Mouse (Mus musculus) retina, postnatal 7 days (tissue): Measurements from ENCODE around the gene Atp13a2.
A peak's percentile ranks its signal among the peaks of the same experiment; 100 is the strongest.

ENCODE experiments used
- DNase-seq: peaks from one replicate; pipeline ENCODE4 v3.0.0-alpha.2; 2012; ENCODE audit warnings: low read depth, low spot score

Atp13a2 gene

GRCm38 (mm10) chr4:140996812-140997211, 10.1 kb downstream of the Atp13a2 start:
- no peak for DNase-seq

- DNase-seq = no peak
Measured at GRCm38 (mm10) chr4:141005983-141006382, 19.3 kb downstream of the Atp13a2 start.

GRCm38 (mm10) chr4:141008028-141008427, 21.4 kb downstream of the Atp13a2 start:
- DNase-seq = no peak

DNA sequence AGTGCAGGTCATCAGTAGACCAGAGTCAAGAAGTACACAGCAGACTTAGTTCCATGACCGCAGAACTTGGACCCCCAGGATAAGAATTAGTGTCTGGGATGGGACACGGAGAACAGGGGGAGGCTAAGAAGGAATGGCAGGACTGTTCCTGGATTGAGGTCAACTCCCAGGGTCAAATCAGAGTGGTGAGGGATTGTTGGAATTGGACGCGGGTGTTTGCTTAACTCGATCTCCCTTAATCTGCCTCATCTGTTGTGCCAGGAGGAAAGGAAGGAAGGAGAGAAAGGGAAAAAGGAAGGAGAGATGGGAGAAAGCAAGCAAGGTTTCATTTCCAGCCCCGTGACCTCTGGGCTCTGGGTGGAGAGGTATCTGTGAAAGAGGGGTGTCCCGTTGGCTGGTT, 23.4 kb downstream of the Atp13a2 start, which contains the start of gene Mfap2:
Mfap2 (plus strand) TSS at position 301 of the 400 bp plus-strand sequence.
- no peak for DNase-seq

DNA sequence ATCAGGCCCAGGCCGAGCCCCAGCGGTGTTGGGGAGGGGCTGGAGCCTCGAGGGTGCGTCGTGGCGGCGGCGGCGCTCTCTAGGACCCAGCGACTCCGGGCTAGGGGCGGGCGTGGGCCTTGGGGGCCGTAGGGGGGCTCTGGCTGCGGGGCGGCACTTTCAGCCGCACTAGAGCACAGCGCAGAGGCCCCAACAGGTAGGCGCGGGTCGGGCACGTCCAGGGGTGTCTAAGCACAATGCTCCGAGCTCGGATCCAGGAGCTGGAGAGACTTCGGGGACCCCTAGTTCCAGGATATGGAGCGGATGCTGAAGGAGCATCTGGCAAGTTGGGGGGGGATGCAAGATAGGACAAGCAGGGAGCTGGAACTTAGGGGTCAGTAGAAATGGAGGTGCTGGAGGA, 23.9 kb downstream of the Atp13a2 start:
- no peak for DNase-seq

- no peak for DNase-seq
Measured at GRCm38 (mm10) chr4:141010941-141011429, 24.3 kb downstream of the Atp13a2 start.

DNA sequence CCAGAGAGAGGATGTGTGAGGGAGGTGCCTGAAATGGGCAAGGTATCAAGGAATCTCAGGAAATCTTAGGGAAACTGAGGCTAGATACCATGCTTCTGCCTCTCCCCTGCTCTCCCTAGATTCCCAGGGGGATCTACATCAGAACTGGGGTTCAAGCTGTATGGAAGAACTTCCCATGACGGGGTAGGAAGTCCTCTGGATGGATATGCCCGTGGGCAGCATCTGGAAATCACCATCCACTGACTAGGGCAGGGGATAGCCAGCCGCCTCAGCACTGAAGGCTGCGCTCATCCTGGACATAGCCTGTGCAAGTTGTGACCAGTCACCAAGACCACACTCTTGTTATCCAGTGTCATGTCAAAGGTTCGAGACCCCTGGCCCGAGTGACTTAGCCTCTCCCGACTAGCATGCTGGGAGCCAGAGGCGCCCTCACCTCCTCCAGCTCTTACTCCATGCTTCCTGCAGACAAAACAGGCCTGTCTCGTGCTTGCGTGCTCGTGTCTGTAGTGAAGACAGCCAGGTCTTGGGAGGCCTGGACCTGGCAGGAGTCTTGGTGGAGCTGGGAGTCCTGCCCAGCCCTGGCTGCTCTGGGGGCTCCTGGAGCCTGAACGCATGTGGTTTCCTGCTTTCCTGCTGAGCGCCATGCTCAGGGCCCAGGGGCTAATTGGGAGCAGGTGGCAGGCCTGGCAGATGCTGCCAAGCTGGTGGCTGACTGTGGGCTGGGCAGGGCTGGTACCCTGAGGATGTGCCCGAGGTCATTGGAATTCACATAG, 25.1 kb downstream of the Atp13a2 start:
- no peak for DNase-seq

GRCm38 (mm10) chr4:141012558-141012957, 25.9 kb downstream of the Atp13a2 start:
- no peak for DNase-seq

DNA sequence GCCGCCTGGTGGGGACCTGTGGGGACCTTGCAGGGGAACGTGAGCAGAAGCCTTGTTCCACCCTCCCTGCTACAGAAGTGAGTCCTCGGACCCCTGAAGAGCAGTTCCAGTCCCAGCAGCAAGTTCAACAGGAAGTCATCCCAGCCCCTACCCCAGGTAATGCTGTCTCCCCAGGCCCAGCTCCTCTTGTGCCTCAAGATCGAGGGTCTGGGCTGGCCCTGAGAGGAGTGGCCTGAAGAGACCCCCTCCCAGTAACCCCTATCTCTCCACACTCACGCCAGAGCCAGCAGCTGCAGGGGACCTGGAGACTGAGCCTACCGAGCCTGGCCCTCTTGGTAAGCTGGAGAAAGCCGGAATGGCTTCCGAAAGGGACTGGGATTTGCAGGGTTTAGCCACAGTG, 27.4 kb downstream of the Atp13a2 start:
- no peak for DNase-seq

DNA sequence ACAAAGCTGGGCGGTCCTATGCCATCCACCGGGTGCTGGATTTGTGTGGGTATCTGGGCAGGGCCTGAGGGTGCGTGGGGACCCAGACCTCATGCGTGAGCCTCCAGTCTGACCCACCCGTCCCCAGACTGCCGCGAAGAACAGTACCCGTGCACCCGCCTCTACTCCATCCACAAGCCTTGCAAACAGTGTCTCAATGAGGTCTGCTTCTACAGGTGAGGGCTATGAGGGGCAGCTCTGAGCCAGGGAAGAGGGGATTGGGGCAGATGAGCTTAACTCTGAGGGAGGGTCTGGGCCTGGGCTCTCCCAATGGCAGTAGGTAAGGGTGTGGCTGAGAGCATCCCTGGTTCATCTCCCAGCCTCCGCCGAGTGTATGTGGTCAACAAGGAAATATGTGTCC, 28.2 kb downstream of the Atp13a2 start:
- DNase-seq = no peak

DNA sequence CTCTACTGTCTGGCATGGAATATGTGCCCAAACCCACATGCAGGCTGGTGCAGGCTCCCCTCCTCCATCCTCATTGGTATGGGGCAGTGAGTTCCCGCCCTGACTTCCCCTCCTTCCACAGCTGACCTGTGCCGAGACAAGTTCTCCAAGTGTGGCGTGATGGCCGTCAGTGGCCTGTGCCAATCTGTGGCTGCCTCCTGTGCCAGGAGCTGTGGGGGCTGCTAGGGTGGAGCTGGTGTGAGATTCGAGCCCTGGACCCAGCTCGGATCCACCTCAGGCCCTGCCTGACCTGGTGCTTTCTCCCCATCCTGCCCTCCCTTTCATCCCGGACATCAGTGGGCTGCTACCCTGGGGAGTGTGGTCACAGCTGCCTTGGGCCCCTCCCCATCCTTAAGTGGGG, 28.7 kb downstream of the Atp13a2 start:
- no peak for DNase-seq

- no peak for DNase-seq
Measured at GRCm38 (mm10) chr4:141016311-141016710, 29.6 kb downstream of the Atp13a2 start.

DNA sequence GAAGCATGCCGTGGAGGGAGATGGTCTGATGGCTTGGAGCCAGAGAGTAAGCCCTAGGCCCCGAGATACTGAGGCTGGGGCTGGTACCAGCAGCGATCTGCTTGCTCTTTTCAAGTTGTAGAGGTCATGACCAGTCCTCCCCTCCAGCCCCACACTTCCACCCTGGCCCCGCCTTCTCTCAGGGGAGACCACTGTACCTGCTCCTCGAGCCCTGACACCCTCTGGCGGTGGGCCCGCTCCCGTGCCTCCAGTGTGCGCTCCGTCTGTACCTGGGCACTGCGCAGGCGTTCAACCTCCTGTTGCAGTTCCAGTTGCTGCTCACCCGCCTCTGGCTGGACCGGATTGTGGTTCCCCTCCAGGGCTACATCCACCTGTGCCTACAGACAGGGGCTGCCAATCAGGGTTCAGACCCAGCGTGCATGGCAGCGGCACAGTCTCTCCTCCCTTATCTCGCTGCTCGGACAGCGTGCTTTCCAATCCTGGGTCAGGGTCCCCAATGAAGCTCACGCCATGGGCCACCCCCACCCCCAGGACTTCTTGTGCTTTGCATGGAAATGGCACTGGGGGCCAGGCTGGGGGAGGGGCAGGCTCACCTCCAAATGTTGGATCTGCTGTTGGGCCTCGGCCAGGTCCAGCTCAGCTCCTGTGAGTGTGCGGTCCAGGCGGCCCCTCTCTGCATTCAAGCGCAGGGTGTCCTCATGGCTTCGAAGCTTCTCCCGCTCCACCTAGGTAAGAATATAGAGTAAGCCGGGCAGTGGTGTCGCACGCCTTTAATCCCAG, 31.2 kb downstream of the Atp13a2 start:
- no peak for DNase-seq

GRCm38 (mm10) chr4:141020220-141020619, 33.5 kb downstream of the Atp13a2 start:
- no peak for DNase-seq

- DNase-seq = no peak
Measured at GRCm38 (mm10) chr4:141020811-141021613, 34.3 kb downstream of the Atp13a2 start.

GRCm38 (mm10) chr4:141021614-141021929, 34.9 kb downstream of the Atp13a2 start:
- DNase-seq = no peak

GRCm38 (mm10) chr4:141024052-141024451, 37.4 kb downstream of the Atp13a2 start:
- no peak for DNase-seq

DNA sequence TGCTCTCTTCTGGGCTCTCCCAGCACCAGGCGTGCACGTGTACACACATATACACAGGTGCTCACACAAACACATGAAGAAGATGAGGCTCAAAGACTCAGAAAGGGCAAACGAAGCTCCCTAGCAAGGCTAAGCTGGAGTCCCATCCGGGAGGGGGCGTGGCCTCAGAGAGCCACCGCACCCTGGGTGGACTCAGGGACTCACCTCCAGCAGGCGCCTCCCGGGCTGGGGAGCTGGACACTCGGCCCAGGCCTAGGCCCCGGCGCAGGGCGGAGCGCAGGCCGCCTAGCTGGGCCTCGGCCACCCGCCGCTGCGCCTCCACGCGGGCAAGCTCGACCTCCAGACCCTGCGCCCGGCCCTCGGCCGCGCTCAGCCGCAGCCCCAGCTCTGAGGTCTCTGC, 38.3 kb downstream of the Atp13a2 start:
- no peak for DNase-seq

- no peak for DNase-seq
Measured at GRCm38 (mm10) chr4:141030541-141031206, 44.0 kb downstream of the Atp13a2 start.

GRCm38 (mm10) chr4:141031733-141032132, 45.1 kb downstream of the Atp13a2 start:
- peak; percentile 72 for DNase-seq
